Mouse (Mus musculus): ENCODE measurements around the gene Gramd2. TPM values are rescaled to one million over a fixed set of nuclear protein-coding genes. Genes with fewer than 3 reads are reported as not detected.
"Not testable (repeated sequence)": the region's sequence is repeated elsewhere in the genome, so short reads cannot be mapped to it uniquely, and the experiment has no call there.

Gene Gramd2
- total and polyA plus RNA-seq, 2 experiments from 2014 or later: 5.3 to 5.7 TPM

- peak; percentile 52 for TF ChIP-seq CTCF (IDR thresholded peaks at IDR 0.05; ENCODE audit: low read depth)
- Histone ChIP-seq H3K27ac (ENCODE audit: low read depth, low read length) (peak within 1 kb of the TSS; percentile 92), H3K4me1 (ENCODE audit: insufficient read depth) (peaks cover 20% of the 10 kb centered on the region), H3K4me3 (ENCODE audit: low read depth, low read length) (peak within 1 kb of the TSS; percentile 96), H3K9me3 (ENCODE audit: low read length) (no peaks in the 10 kb centered on the region), H3K27me3 (ENCODE audit: insufficient read depth, low read length) (no peaks in the 10 kb centered on the region), H3K9ac (peak within 1 kb of the TSS; percentile 91), H3K36me3 (ENCODE audit: insufficient read depth) (no peaks in the 10 kb centered on the region), H3K4me2 (ENCODE audit: low read depth) (peak within 1 kb of the TSS; percentile 74)
- ATAC-seq: peak; percentile 95
- WGBS: under 1% methylated on average over 59 of the region's 59 CpGs
- DNase-seq: peak; percentile 99
These were observed 70.5 kb downstream of the Gramd2 start, which contains the start of the genes Senp8 and Myo9a for GRCm38 (mm10) chr9:59750267-59751065. Gene Senp8, minus strand, starts transcription at chr9:59750710. Gene Myo9a, plus strand, starts transcription at chr9:59750896.

- under 1% methylated on average over 45 of the region's 49 CpGs for WGBS
- Histone ChIP-seq H3K36me3 (ENCODE audit: insufficient read depth) (no peaks in the 10 kb centered on the region), H3K27ac (ENCODE audit: low read depth, low read length) (peak overlapping the region; percentile 92), H3K9me3 (ENCODE audit: low read length) (no peaks in the 10 kb centered on the region), H3K4me2 (ENCODE audit: low read depth) (peak overlapping the region; percentile 74), H3K9ac (peak overlapping the region; percentile 91), H3K4me1 (ENCODE audit: insufficient read depth) (peaks cover 20% of the 10 kb centered on the region), H3K4me3 (ENCODE audit: low read depth, low read length) (peak overlapping the region; percentile 96), H3K27me3 (ENCODE audit: insufficient read depth, low read length) (no peaks in the 10 kb centered on the region)
- ATAC-seq (peak; percentile 87), DNase-seq (peak; percentile 64)
- TF ChIP-seq CTCF (IDR thresholded peaks at IDR 0.05; ENCODE audit: low read depth): no peak
These were observed 71.2 kb downstream of the Gramd2 start for GRCm38 (mm10) chr9:59751066-59751581.

GRCm38 (mm10) chr9:59751966-59752365 is 72.0 kb downstream of the Gramd2 start:
- Histone ChIP-seq H3K9me3 (ENCODE audit: low read length) (no peaks in the 10 kb centered on the region), H3K36me3 (ENCODE audit: insufficient read depth) (no peaks in the 10 kb centered on the region), H3K27me3 (ENCODE audit: insufficient read depth, low read length) (no peaks in the 10 kb centered on the region), H3K4me2 (ENCODE audit: low read depth) (peak overlapping the region; percentile 74), H3K4me1 (ENCODE audit: insufficient read depth) (peaks cover 20% of the 10 kb centered on the region), H3K4me3 (ENCODE audit: low read depth, low read length) (peak overlapping the region; percentile 96), H3K27ac (ENCODE audit: low read depth, low read length) (no peak overlapping the region), H3K9ac (peak overlapping the region; percentile 91; the same call in 1 of the 2 replicates)
- 4% methylated on average over 2 of the region's 2 CpGs for WGBS
- TF ChIP-seq CTCF (IDR thresholded peaks at IDR 0.05; ENCODE audit: low read depth): no peak
- no peak for DNase-seq
- no peak for ATAC-seq

GRCm38 (mm10) chr9:59755199-59755598 is 75.3 kb downstream of the Gramd2 start:
- H3K27ac ChIP-seq (ENCODE audit: low read depth, low read length): no peak overlapping the region
- H3K36me3 ChIP-seq (ENCODE audit: insufficient read depth): no peaks in the 10 kb centered on the region
- H3K4me1 ChIP-seq (ENCODE audit: insufficient read depth): peaks cover 13% of the 10 kb centered on the region; the same call in 1 of the 2 replicates
- H3K9ac ChIP-seq: no peak overlapping the region
- no peaks in the 10 kb centered on the region for H3K9me3 ChIP-seq (ENCODE audit: low read length)
- H3K4me2 ChIP-seq (ENCODE audit: low read depth): no peak overlapping the region
- DNase-seq: no peak
- H3K27me3 ChIP-seq (ENCODE audit: insufficient read depth, low read length): no peaks in the 10 kb centered on the region
- no peak overlapping the region for H3K4me3 ChIP-seq (ENCODE audit: low read depth, low read length)
- no peak for TF ChIP-seq CTCF (IDR thresholded peaks at IDR 0.05; ENCODE audit: low read depth)
- 58% methylated on average over 2 of the region's 2 CpGs for WGBS
- ATAC-seq: no peak

GRCm38 (mm10) chr9:59757016-59757415 is 77.1 kb downstream of the Gramd2 start:
- not testable (repeated sequence) for H3K9me3 ChIP-seq (ENCODE audit: low read length); ATAC-seq; H3K4me2 ChIP-seq (ENCODE audit: low read depth); H3K36me3 ChIP-seq (ENCODE audit: insufficient read depth); H3K4me3 ChIP-seq (ENCODE audit: low read depth, low read length); DNase-seq; H3K9ac ChIP-seq; H3K27ac ChIP-seq (ENCODE audit: low read depth, low read length); H3K27me3 ChIP-seq (ENCODE audit: insufficient read depth, low read length)
- peaks cover 11% of the 10 kb centered on the region; the same call in 1 of the 2 replicates for H3K4me1 ChIP-seq (ENCODE audit: insufficient read depth)
- 100% methylated on average over 2 of the region's 3 CpGs for WGBS

- no peak for DNase-seq
- 79% methylated on average over 3 of the region's 3 CpGs for WGBS
- H3K4me1 ChIP-seq (ENCODE audit: insufficient read depth): no peaks in the 10 kb centered on the region
- no peak overlapping the region for H3K9ac ChIP-seq
- no peak overlapping the region for H3K4me2 ChIP-seq (ENCODE audit: low read depth)
- H3K4me3 ChIP-seq (ENCODE audit: low read depth, low read length): no peak overlapping the region
- no peaks in the 10 kb centered on the region for H3K36me3 ChIP-seq (ENCODE audit: insufficient read depth)
- no peak for ATAC-seq
- no peak for TF ChIP-seq CTCF (IDR thresholded peaks at IDR 0.05; ENCODE audit: low read depth)
- H3K27me3 ChIP-seq (ENCODE audit: insufficient read depth, low read length): no peaks in the 10 kb centered on the region
- no peaks in the 10 kb centered on the region for H3K9me3 ChIP-seq (ENCODE audit: low read length)
- H3K27ac ChIP-seq (ENCODE audit: low read depth, low read length): no peak overlapping the region
These were observed 80.6 kb downstream of the Gramd2 start for GRCm38 (mm10) chr9:59760515-59760914.

- not testable (repeated sequence) for ATAC-seq
- 92% methylated on average over 12 of the region's 13 CpGs for WGBS
These were observed 87.1 kb downstream of the Gramd2 start for GRCm38 (mm10) chr9:59766966-59767461.

More at GRCm38 (mm10) chr9:59766966-59767461, 87.1 kb downstream of the Gramd2 start:
- H3K4me2 ChIP-seq (ENCODE audit: low read depth); H3K4me1 ChIP-seq (ENCODE audit: insufficient read depth); H3K9me3 ChIP-seq (ENCODE audit: low read length); H3K9ac ChIP-seq; H3K4me3 ChIP-seq (ENCODE audit: low read depth, low read length); H3K36me3 ChIP-seq (ENCODE audit: insufficient read depth); H3K27ac ChIP-seq (ENCODE audit: low read depth, low read length); DNase-seq; H3K27me3 ChIP-seq (ENCODE audit: insufficient read depth, low read length): not testable (repeated sequence)

Other genes with a start within 250 kb of the Gramd2 start
- gene Arih1, start 193.5 kb upstream of the Gramd2 start, total RNA-seq (2014; rRNA removed): 62.0 and 70.8 TPM in 2 replicates
- gene Arih1, start 193.5 kb upstream of the Gramd2 start, polyA plus RNA-seq (2015; fragmentation: Nextera tagmentation; extraction: Ambion mirVana): 5.1 and 7.6 TPM in 2 replicates
- 48.1 and 50.7 TPM in 2 replicates for gene Hexa, start 140.6 kb upstream of the Gramd2 start, total RNA-seq (2014; rRNA removed)
- gene Hexa, start 140.6 kb upstream of the Gramd2 start, polyA plus RNA-seq (2015; fragmentation: Nextera tagmentation; extraction: Ambion mirVana): 46.3 and 49.9 TPM in 2 replicates
- gene Tmem202, start 140.3 kb upstream of the Gramd2 start, total RNA-seq (2014; rRNA removed): 0.38 and 1.8 TPM in 2 replicates
- gene Tmem202, start 140.3 kb upstream of the Gramd2 start, polyA plus RNA-seq (2015; fragmentation: Nextera tagmentation; extraction: Ambion mirVana): 1.2 TPM in 2 replicates
- gene Celf6, start 102.2 kb upstream of the Gramd2 start, total RNA-seq (2014; rRNA removed): 53.8 and 97.6 TPM in 2 replicates
- gene Celf6, start 102.2 kb upstream of the Gramd2 start, polyA plus RNA-seq (2015; fragmentation: Nextera tagmentation; extraction: Ambion mirVana): 19.3 and 41.7 TPM in 2 replicates
- gene Parp6, start 62.9 kb upstream of the Gramd2 start, total RNA-seq (2014; rRNA removed): 133 and 137 TPM in 2 replicates
- gene Parp6, start 62.9 kb upstream of the Gramd2 start, polyA plus RNA-seq (2015; fragmentation: Nextera tagmentation; extraction: Ambion mirVana): 181 and 195 TPM in 2 replicates
- 677 and 762 TPM in 2 replicates for gene Pkm, start 23.8 kb upstream of the Gramd2 start, total RNA-seq (2014; rRNA removed)
- gene Pkm, start 23.8 kb upstream of the Gramd2 start, polyA plus RNA-seq (2015; fragmentation: Nextera tagmentation; extraction: Ambion mirVana): 764 and 783 TPM in 2 replicates
- gene Senp8, start 70.6 kb downstream of the Gramd2 start, total RNA-seq (2014; rRNA removed): 2.9 and 4.7 TPM in 2 replicates
- gene Senp8, start 70.6 kb downstream of the Gramd2 start, polyA plus RNA-seq (2015; fragmentation: Nextera tagmentation; extraction: Ambion mirVana): 2.1 and 3.2 TPM in 2 replicates
- 56.6 and 59.9 TPM in 2 replicates for gene Myo9a, start 70.8 kb downstream of the Gramd2 start, total RNA-seq (2014; rRNA removed)
- 8.4 and 13.2 TPM in 2 replicates for gene Myo9a, start 70.8 kb downstream of the Gramd2 start, polyA plus RNA-seq (2015; fragmentation: Nextera tagmentation; extraction: Ambion mirVana)